Mouse (Mus musculus): ENCODE results near the gene Rc3h1. TPM values are rescaled to one million over a fixed set of nuclear protein-coding genes. Genes with fewer than 3 reads are reported as not detected.

The Rc3h1 gene
- total and polyA plus RNA-seq, 2 experiments from 2014 or later = 4.7 to 32.6 TPM

DNA sequence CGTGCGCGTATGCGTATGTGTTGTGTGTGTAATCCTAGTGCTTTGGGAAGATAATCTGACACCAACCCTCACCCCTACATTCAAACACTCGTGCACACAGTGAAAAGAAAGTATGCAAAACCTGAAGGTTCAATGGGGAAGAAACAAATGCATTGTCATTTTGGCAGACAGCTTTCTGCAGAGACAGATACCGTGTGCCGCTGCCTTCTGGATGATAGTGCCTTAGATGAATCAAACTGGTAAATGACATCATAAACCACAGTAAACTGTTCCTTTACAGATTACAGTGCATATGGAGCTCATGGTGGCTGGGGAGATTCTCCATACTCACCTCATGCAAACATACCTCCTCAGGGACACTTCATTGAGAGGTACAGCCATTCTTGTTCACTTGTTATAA, 57.0 kb downstream of the Rc3h1 start:
- H3K4me2 ChIP-seq (ENCODE audit: low read depth, low read length) = no peak overlapping the region
- 93% methylated on average over 7 of the region's 7 CpGs for WGBS
- H3K36me3 ChIP-seq (replicated peaks; ENCODE audit: control insufficient read depth, insufficient read depth, low read length) = peaks cover 84% of the 10 kb centered on the region
- no peak overlapping the region for H3K27ac ChIP-seq (ENCODE audit: low read depth)
- H3K9ac ChIP-seq (replicated peaks; ENCODE audit: low read depth, low read length) = no peak overlapping the region
- no peak overlapping the region for H3K4me3 ChIP-seq (ENCODE audit: low read depth, low read length)
- no peak for DNase-seq (ENCODE audit: low spot score)
- no peaks in the 10 kb centered on the region for H3K9me3 ChIP-seq (replicated peaks; ENCODE audit: control insufficient read depth, low read length)
- no peaks in the 10 kb centered on the region for H3K4me1 ChIP-seq (ENCODE audit: control insufficient read depth, insufficient read depth)
- ATAC-seq (ENCODE audit: insufficient read depth, low read depth) = no peak
- TF ChIP-seq CTCF (IDR thresholded peaks at IDR 0.05; ENCODE audit: low read depth) (no peak), EP300 (IDR thresholded peaks at IDR 0.05; ENCODE audit: low read depth) (no peak)
- H3K27me3 ChIP-seq (ENCODE audit: control insufficient read depth, insufficient read depth, low read length) = no peaks in the 10 kb centered on the region

- no peak overlapping the region for H3K4me3 ChIP-seq (ENCODE audit: low read depth, low read length)
- H3K36me3 ChIP-seq (replicated peaks; ENCODE audit: control insufficient read depth, insufficient read depth, low read length) = peaks cover 79% of the 10 kb centered on the region
- no peaks in the 10 kb centered on the region for H3K27me3 ChIP-seq (ENCODE audit: control insufficient read depth, insufficient read depth, low read length)
- no peak overlapping the region for H3K27ac ChIP-seq (ENCODE audit: low read depth)
- TF ChIP-seq CTCF (IDR thresholded peaks at IDR 0.05; ENCODE audit: low read depth) = no peak
- TF ChIP-seq EP300 (IDR thresholded peaks at IDR 0.05; ENCODE audit: low read depth) = no peak
- no peak overlapping the region for H3K9ac ChIP-seq (replicated peaks; ENCODE audit: low read depth, low read length)
- 85% methylated on average over 1 of the region's 1 CpGs for WGBS
- DNase-seq (ENCODE audit: low spot score) (no peak), ATAC-seq (ENCODE audit: insufficient read depth, low read depth) (no peak)
- no peak overlapping the region for H3K4me2 ChIP-seq (ENCODE audit: low read depth, low read length)
- no peaks in the 10 kb centered on the region for H3K4me1 ChIP-seq (ENCODE audit: control insufficient read depth, insufficient read depth)
- H3K9me3 ChIP-seq (replicated peaks; ENCODE audit: control insufficient read depth, low read length) = no peaks in the 10 kb centered on the region
These were observed 61.0 kb downstream of the Rc3h1 start for GRCm38 (mm10) chr1:160967268-160967667.

DNA sequence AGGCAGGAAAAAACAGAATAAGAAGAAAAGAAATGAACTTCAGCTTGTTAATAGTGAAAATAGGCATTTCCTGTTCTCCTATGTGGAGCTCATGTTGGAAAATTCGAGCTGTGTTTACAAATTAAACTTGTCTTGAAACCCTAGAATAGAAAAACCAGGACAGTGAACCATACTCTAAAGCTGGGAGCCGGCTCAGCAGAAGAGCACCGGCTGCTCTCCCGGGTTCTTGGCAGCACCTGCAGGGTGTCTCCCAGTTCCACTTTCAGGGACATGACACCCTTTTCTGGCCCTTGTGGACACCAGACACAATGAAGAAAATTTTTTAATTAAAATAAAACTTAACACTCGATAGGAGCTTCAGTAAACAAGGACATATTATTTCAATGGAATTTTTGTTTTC, 62.4 kb downstream of the Rc3h1 start:
- ATAC-seq (ENCODE audit: insufficient read depth, low read depth) = no peak
- no peak overlapping the region for H3K4me2 ChIP-seq (ENCODE audit: low read depth, low read length)
- WGBS = 77% methylated on average over 5 of the region's 5 CpGs

GRCm38 (mm10) chr1:160978071-160978735, 72.0 kb downstream of the Rc3h1 start, which contains the start of gene Serpinc1:
Gene Serpinc1 (plus strand): TSS chr1:160978585.
- Histone ChIP-seq H3K9ac (replicated peaks; ENCODE audit: low read depth, low read length) (no peak within 1 kb of the TSS), H3K36me3 (replicated peaks; ENCODE audit: control insufficient read depth, insufficient read depth, low read length) (peaks cover 8% of the 10 kb centered on the region), H3K4me2 (ENCODE audit: low read depth, low read length) (no peak within 1 kb of the TSS), H3K27me3 (ENCODE audit: control insufficient read depth, insufficient read depth, low read length) (no peaks in the 10 kb centered on the region), H3K27ac (ENCODE audit: low read depth) (no peak within 1 kb of the TSS), H3K4me3 (ENCODE audit: low read depth, low read length) (no peak within 1 kb of the TSS), H3K4me1 (ENCODE audit: control insufficient read depth, insufficient read depth) (no peaks in the 10 kb centered on the region), H3K9me3 (replicated peaks; ENCODE audit: control insufficient read depth, low read length) (no peaks in the 10 kb centered on the region)
- no peak for ATAC-seq (ENCODE audit: insufficient read depth, low read depth)
- WGBS = 90% methylated on average over 4 of the region's 4 CpGs
- no peak for TF ChIP-seq EP300 (IDR thresholded peaks at IDR 0.05; ENCODE audit: low read depth)
- TF ChIP-seq CTCF (IDR thresholded peaks at IDR 0.05; ENCODE audit: low read depth) = no peak
- no peak for DNase-seq (ENCODE audit: low spot score)

More for the DNA sequence above, 62.4 kb downstream of the Rc3h1 start:
- no peak overlapping the region for H3K9ac ChIP-seq (replicated peaks; ENCODE audit: low read depth, low read length)
- TF ChIP-seq EP300 (IDR thresholded peaks at IDR 0.05; ENCODE audit: low read depth) = no peak
- no peak for TF ChIP-seq CTCF (IDR thresholded peaks at IDR 0.05; ENCODE audit: low read depth)
- H3K27ac ChIP-seq (ENCODE audit: low read depth) = no peak overlapping the region
- H3K27me3 ChIP-seq (ENCODE audit: control insufficient read depth, insufficient read depth, low read length) = no peaks in the 10 kb centered on the region
- DNase-seq (ENCODE audit: low spot score) = no peak
- no peaks in the 10 kb centered on the region for H3K4me1 ChIP-seq (ENCODE audit: control insufficient read depth, insufficient read depth)
- peaks cover 67% of the 10 kb centered on the region for H3K36me3 ChIP-seq (replicated peaks; ENCODE audit: control insufficient read depth, insufficient read depth, low read length)
- H3K4me3 ChIP-seq (ENCODE audit: low read depth, low read length) = no peak overlapping the region
- no peaks in the 10 kb centered on the region for H3K9me3 ChIP-seq (replicated peaks; ENCODE audit: control insufficient read depth, low read length)

GRCm38 (mm10) chr1:160980021-160980420, 73.8 kb downstream of the Rc3h1 start:
- no peak for TF ChIP-seq EP300 (IDR thresholded peaks at IDR 0.05; ENCODE audit: low read depth)
- no peak for TF ChIP-seq CTCF (IDR thresholded peaks at IDR 0.05; ENCODE audit: low read depth)
- Histone ChIP-seq H3K27me3 (ENCODE audit: control insufficient read depth, insufficient read depth, low read length) (no peaks in the 10 kb centered on the region), H3K9ac (replicated peaks; ENCODE audit: low read depth, low read length) (no peak overlapping the region), H3K9me3 (replicated peaks; ENCODE audit: control insufficient read depth, low read length) (no peaks in the 10 kb centered on the region), H3K4me2 (ENCODE audit: low read depth, low read length) (no peak overlapping the region), H3K27ac (ENCODE audit: low read depth) (no peak overlapping the region), H3K4me3 (ENCODE audit: low read depth, low read length) (no peak overlapping the region), H3K4me1 (ENCODE audit: control insufficient read depth, insufficient read depth) (no peaks in the 10 kb centered on the region), H3K36me3 (replicated peaks; ENCODE audit: control insufficient read depth, insufficient read depth, low read length) (peaks cover 6% of the 10 kb centered on the region)
- ATAC-seq (ENCODE audit: insufficient read depth, low read depth) (no peak), DNase-seq (ENCODE audit: low spot score) (no peak)
- 67% methylated on average over 5 of the region's 5 CpGs for WGBS
